In the genomic region with DNA sequence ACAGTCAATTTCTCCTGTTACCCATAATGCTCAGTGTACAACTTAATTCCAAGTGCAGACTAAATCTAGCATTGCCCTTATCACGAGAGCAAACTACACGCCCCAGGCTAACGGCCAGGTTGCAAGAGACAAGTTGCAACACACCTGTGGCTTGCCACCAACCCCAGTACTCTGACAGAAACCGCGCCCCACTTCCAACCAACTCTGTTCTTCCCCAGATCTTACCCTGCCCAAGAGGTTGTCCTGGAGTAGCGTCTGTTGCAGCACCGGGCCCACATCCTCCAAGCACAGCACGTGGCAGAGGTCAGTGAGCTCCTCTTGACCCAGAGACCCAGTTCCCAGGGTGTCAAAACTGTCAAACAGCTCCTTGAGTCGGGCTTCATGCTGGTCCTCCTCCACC, we compare ENCODE assay signal across 15 mouse cellular contexts. TPM values are rescaled to one million over a fixed set of nuclear protein-coding genes. Genes with fewer than 3 reads are reported as not detected.
DNase-seq lines count a peak whose midpoint lies in the region; ATAC-seq and TF ChIP-seq lines count a peak whose summit lies in the region.
"Had no signal": no experiment of that assay in that cellular context is flagged by ENCODE, and none has a peak within 500 bp of the region (broad histone marks: within the 10 kb centered on the region; RNA-seq: fewer than 3 reads in every experiment).

No protein-coding gene starts in this region.

- no peak overlapping the region for H3K9ac ChIP-seq in stomach, postnatal 0 days (ENCODE audit: low read length)

- TF ChIP-seq CTCF in thymus, adult 2 months (IDR thresholded peaks at IDR 0.05; ENCODE audit: borderline replicate concordance, control insufficient read depth, extremely low read depth, insufficient read depth, low read length, poor library complexity) = no peak
- no peak for TF ChIP-seq CTCF in stomach, postnatal 0 days (IDR thresholded peaks at IDR 0.05; ENCODE audit: low read depth)

- H3K4me2 ChIP-seq in stomach, postnatal 0 days (replicated peaks; ENCODE audit: low read depth) = no peak overlapping the region

- H3K36me3 ChIP-seq in thymus, adult 2 months (ENCODE audit: control insufficient read depth, insufficient read depth, low read length) = no peaks in the 10 kb centered on the region
- H3K36me3 ChIP-seq in stomach, postnatal 0 days (ENCODE audit: control insufficient read depth, insufficient read depth, low read length) = peaks cover 3% of the 10 kb centered on the region; the same call in 1 of the 2 replicates

- no peak for ATAC-seq in stomach, postnatal 0 days (ENCODE audit: low FRiP score, low TSS enrichment)
- ATAC-seq: inflammation-experienced regulatory T-cells, adult 6 months had no signal

- no peak overlapping the region for H3K27ac ChIP-seq in thymus, adult 2 months (ENCODE audit: control insufficient read depth, insufficient read depth, low read length)
- H3K27ac ChIP-seq in stomach, postnatal 0 days (replicated peaks) = no peak overlapping the region

- H3K4me3 ChIP-seq in thymus, adult 2 months (ENCODE audit: control insufficient read depth, insufficient read depth, low read length) = no peak overlapping the region
- H3K4me3 ChIP-seq in stomach, postnatal 0 days (ENCODE audit: low read depth, low read length) = no peak overlapping the region
- H3K4me3 ChIP-seq: myocyte had no signal

- TF ChIP-seq EP300 in stomach, postnatal 0 days (optimal IDR thresholded peaks at IDR 0.05) = no peak

- no peak for TF ChIP-seq POLR2A in thymus, adult 2 months (IDR thresholded peaks at IDR 0.05; ENCODE audit: control insufficient read depth, extremely low read depth, insufficient read depth, low read length, poor library complexity)

- WGBS in thymus, adult 2 months = 34% methylated on average over 9 of the region's 9 CpGs
- 68% methylated on average over 9 of the region's 9 CpGs for whole genome bisulfite sequencing in stomach, postnatal 0 days

- peaks cover 49% of the 10 kb centered on the region for H3K4me1 ChIP-seq in thymus, adult 2 months (replicated peaks; ENCODE audit: control insufficient read depth, insufficient read depth, low read length)
- H3K4me1 ChIP-seq in stomach, postnatal 0 days (replicated peaks; ENCODE audit: control insufficient read depth, insufficient read depth) = no peaks in the 10 kb centered on the region

- no peaks in the 10 kb centered on the region for H3K27me3 ChIP-seq in thymus, adult 2 months (ENCODE audit: control insufficient read depth, insufficient read depth, low read length)
- no peaks in the 10 kb centered on the region for H3K27me3 ChIP-seq in stomach, postnatal 0 days (ENCODE audit: control insufficient read depth, insufficient read depth, low read length)

- no peaks in the 10 kb centered on the region for H3K9me3 ChIP-seq in stomach, postnatal 0 days (ENCODE audit: control insufficient read depth, low read length)

- DNase-seq in adrenal gland, adult 2 months = peak; percentile 19
- no peak for DNase-seq in adrenal gland, postnatal 25 days
- DNase-seq in thymus, postnatal 36 days = peak; percentile 27 to 46
- DNase-seq in thymus, adult 2 months = no peak
- DNase-seq in lung, postnatal 10 days = peak; percentile 62
- peak; percentile 52 to 61 for DNase-seq in urinary bladder, postnatal 36 days (ENCODE audit: low spot score in 2 of 2)
- no peak for DNase-seq in kidney, postnatal 4 days
- DNase-seq in stomach, postnatal 0 days (ENCODE audit: low spot score) = no peak
- DNase-seq: cerebellum, adult 8-10 months; heart, adult 18-20 months; heart, postnatal 14 days; kidney, postnatal 25 days; layer of hippocampus, postnatal 36 days had no signal

RNA-seq across cellular contexts. Expression of a gene that starts 11.1 kb away (rescaled TPM):
- total RNA-seq in adrenal gland, adult 2 months (2021) = 10 to 100 TPM; 29.7 to 34.2 TPM
- 9.1 and 9.6 TPM in 2 replicates for polyA plus RNA-seq in adrenal gland, adult 2 months (2012; rRNA removed)
- total RNA-seq in adrenal gland, postnatal 25 days (2021) = 30.8 and 42.1 TPM in 2 replicates
- polyA plus RNA-seq in thymus, adult 2 months (2012; rRNA removed) = 21.8 and 32.2 TPM in 2 replicates
- 2.8 and 3.6 TPM in 2 replicates for polyA plus RNA-seq in stomach, postnatal 0 days (2015; fragmentation: Nextera tagmentation; extraction: Ambion mirVana)

RNA-seq across cellular contexts. Expression of a gene that starts 51.5 kb away (rescaled TPM):
- not detected for total RNA-seq in adrenal gland, adult 2 months (2021)
- polyA plus RNA-seq in adrenal gland, adult 2 months (2012; rRNA removed) = not detected in 2 replicates
- not detected in 2 replicates for total RNA-seq in adrenal gland, postnatal 25 days (2021)
- 0.12 and 0.15 TPM in 2 replicates for polyA plus RNA-seq in thymus, adult 2 months (2012; rRNA removed)
- polyA plus RNA-seq in stomach, postnatal 0 days (2015; fragmentation: Nextera tagmentation; extraction: Ambion mirVana) = 1.6 and 2.1 TPM in 2 replicates
- total RNA-seq: heart, adult 18-20 months; heart, postnatal 14 days had no signal
- polyA plus RNA-seq: myocyte had no signal

Comparison
In these comparisons a context has a peak if more than half of its experiments do, and no peak if none do; other contexts are left out.
1. DNase-seq: peak in adrenal gland, adult 2 months (single experiment), thymus, postnatal 36 days (2 of 2), lung, postnatal 10 days (single experiment) and urinary bladder, postnatal 36 days (2 of 2); none in adrenal gland, postnatal 25 days (single experiment), thymus, adult 2 months (single experiment), kidney, postnatal 4 days (0 of 2) and stomach, postnatal 0 days (single experiment).